Mouse (Mus musculus): ENCODE measurements around the gene Rab26. TPM values are rescaled to one million over a fixed set of nuclear protein-coding genes. Genes with fewer than 3 reads are reported as not detected.

The Rab26 gene
- total and polyA plus RNA-seq, 3 experiments = 0.36 to 1.3 (median 0.40) TPM

DNA sequence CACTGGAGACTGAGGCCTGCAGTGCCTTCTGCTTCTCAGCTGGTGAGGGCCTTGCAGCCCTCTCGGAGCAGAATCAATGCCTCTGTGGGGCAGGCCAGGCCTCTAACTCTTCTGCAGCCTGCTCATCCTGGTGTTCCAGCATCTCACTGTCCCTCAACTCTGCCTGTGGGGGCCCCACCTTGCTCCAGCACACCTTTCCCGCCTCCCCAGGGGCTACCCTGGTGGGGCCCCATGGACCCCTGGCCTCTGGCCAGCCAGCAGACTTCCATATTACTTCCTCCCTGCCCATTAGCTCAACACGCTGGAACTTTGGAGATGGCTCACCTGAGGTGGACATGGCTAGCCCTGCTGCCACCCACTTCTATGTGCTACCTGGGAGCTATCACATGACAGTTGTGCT, 31.1 kb upstream of the Rab26 start:
- Histone ChIP-seq H3K79me2 (replicated peaks; ENCODE audit: control insufficient read depth, extremely low read depth, insufficient read depth, poor library complexity, severe bottlenecking) (no peaks in the 10 kb centered on the region; the same call in 1 of the 2 replicates), H3K4me2 (ENCODE audit: insufficient read depth, low read depth, poor library complexity, severe bottlenecking) (no peak overlapping the region), H3K9ac (ENCODE audit: insufficient read depth, low read depth) (no peak overlapping the region), H3K4me1 (ENCODE audit: control insufficient read depth in 1 of 2, insufficient read depth in 2 of 2) (peaks cover 0 to 8% of the 10 kb centered on the region in 2 experiments; a peak in 2 of 4 replicates), H3K36me3 (replicated peaks in 1 of 2; ENCODE audit: control insufficient read depth in 1 of 2, insufficient read depth in 1 of 2, low read length in 1 of 2) (peaks cover 14 to 62% of the 10 kb centered on the region in 2 experiments), H3K9me3 (replicated peaks; ENCODE audit: low read length) (no peaks in the 10 kb centered on the region), H3K27me3 (replicated peaks) (no peaks in the 10 kb centered on the region), H3K4me3 (replicated peaks in 1 of 3; ENCODE audit: low read depth in 2 of 3, low read length in 2 of 3, poor library complexity in 1 of 3) (no peak overlapping the region), H3K27ac (ENCODE audit: insufficient read depth, low read depth) (no peak overlapping the region)
- in situ Hi-C loops (cut with MboI; ENCODE audit: low pct_ligation_motif_present, low pct_unique_long_range_greater_than_20kb, low sequenced_read_pairs) (no loop called here), dilution Hi-C loops (cut with MboI; ENCODE audit: extremely low pct_ligation_motif_present, extremely low pct_unique_long_range_greater_than_20kb, low sequenced_read_pairs) (no loop called here)
- TF ChIP-seq TBP (conservative IDR thresholded peaks at IDR 0.05; ENCODE audit: low read depth, low read length) (no peak), CTCF (conservative IDR thresholded peaks at IDR 0.05 in 1 of 2, IDR thresholded peaks at IDR 0.05 in 1 of 2; ENCODE audit: low read depth in 2 of 2, low read length in 2 of 2) (no peak)
- DNase-seq (ENCODE audit: extremely low read depth) = no peak

- Histone ChIP-seq H3K9ac (ENCODE audit: insufficient read depth, low read depth) (no peak overlapping the region), H3K79me2 (replicated peaks; ENCODE audit: control insufficient read depth, extremely low read depth, insufficient read depth, poor library complexity, severe bottlenecking) (no peaks in the 10 kb centered on the region; the same call in 1 of the 2 replicates), H3K27ac (ENCODE audit: insufficient read depth, low read depth) (no peak overlapping the region), H3K4me2 (ENCODE audit: insufficient read depth, low read depth, poor library complexity, severe bottlenecking) (no peak overlapping the region), H3K4me3 (replicated peaks in 1 of 3; ENCODE audit: low read depth in 2 of 3, low read length in 2 of 3, poor library complexity in 1 of 3) (no peak overlapping the region), H3K9me3 (replicated peaks; ENCODE audit: low read length) (no peaks in the 10 kb centered on the region), H3K27me3 (replicated peaks) (no peaks in the 10 kb centered on the region), H3K36me3 (replicated peaks in 1 of 2; ENCODE audit: control insufficient read depth in 1 of 2, insufficient read depth in 1 of 2, low read length in 1 of 2) (peaks cover 9 to 55% of the 10 kb centered on the region in 2 experiments), H3K4me1 (ENCODE audit: control insufficient read depth in 1 of 2, insufficient read depth in 2 of 2) (peaks cover 0 to 8% of the 10 kb centered on the region in 2 experiments; a peak in 2 of 4 replicates)
- TF ChIP-seq POLR2AphosphoS2 (IDR thresholded peaks at IDR 0.05; ENCODE audit: low read depth, low read length) (no peak), PAX5 (IDR thresholded peaks at IDR 0.05; ENCODE audit: low read length) (no peak), MEF2A (IDR thresholded peaks at IDR 0.05; ENCODE audit: borderline replicate concordance, low read depth, low read length) (no peak), ZC3H11A (IDR thresholded peaks at IDR 0.05; ENCODE audit: low read depth, low read length) (no peak), TCF12 (IDR thresholded peaks at IDR 0.05; ENCODE audit: low read depth, low read length) (no peak), CTCF (conservative IDR thresholded peaks at IDR 0.05 in 1 of 2, IDR thresholded peaks at IDR 0.05 in 1 of 2; ENCODE audit: low read depth in 2 of 2, low read length in 2 of 2) (no peak)
- in situ Hi-C loops (cut with MboI; ENCODE audit: low pct_ligation_motif_present, low pct_unique_long_range_greater_than_20kb, low sequenced_read_pairs) (no loop called here), dilution Hi-C loops (cut with MboI; ENCODE audit: extremely low pct_ligation_motif_present, extremely low pct_unique_long_range_greater_than_20kb, low sequenced_read_pairs) (no loop called here)
- DNase-seq (ENCODE audit: extremely low read depth) = no peak
These were observed 30.4 kb upstream of the Rab26 start for GRCm38 (mm10) chr17:24564422-24564821.

GRCm38 (mm10) chr17:24563638-24564037, 29.6 kb upstream of the Rab26 start:
- Histone ChIP-seq H3K9ac (ENCODE audit: insufficient read depth, low read depth) (no peak overlapping the region), H3K4me3 (replicated peaks in 1 of 3; ENCODE audit: low read depth in 2 of 3, low read length in 2 of 3, poor library complexity in 1 of 3) (no peak overlapping the region), H3K79me2 (replicated peaks; ENCODE audit: control insufficient read depth, extremely low read depth, insufficient read depth, poor library complexity, severe bottlenecking) (no peaks in the 10 kb centered on the region; the same call in 1 of the 2 replicates), H3K27me3 (replicated peaks) (no peaks in the 10 kb centered on the region), H3K36me3 (replicated peaks in 1 of 2; ENCODE audit: control insufficient read depth in 1 of 2, insufficient read depth in 1 of 2, low read length in 1 of 2) (peaks cover 6 to 47% of the 10 kb centered on the region in 2 experiments), H3K4me1 (ENCODE audit: control insufficient read depth in 1 of 2, insufficient read depth in 2 of 2) (peaks cover 0 to 13% of the 10 kb centered on the region in 2 experiments; a peak in 2 of 4 replicates), H3K27ac (ENCODE audit: insufficient read depth, low read depth) (no peak overlapping the region), H3K4me2 (ENCODE audit: insufficient read depth, low read depth, poor library complexity, severe bottlenecking) (no peak overlapping the region), H3K9me3 (replicated peaks; ENCODE audit: low read length) (no peaks in the 10 kb centered on the region)
- dilution Hi-C loops (cut with MboI; ENCODE audit: extremely low pct_ligation_motif_present, extremely low pct_unique_long_range_greater_than_20kb, low sequenced_read_pairs) = no loop called here
- no peak for DNase-seq (ENCODE audit: extremely low read depth)
- TF ChIP-seq TBP (conservative IDR thresholded peaks at IDR 0.05; ENCODE audit: low read depth, low read length) (no peak), ZC3H11A (IDR thresholded peaks at IDR 0.05; ENCODE audit: low read depth, low read length) (no peak), CHD2 (IDR thresholded peaks at IDR 0.05; ENCODE audit: low read length) (no peak), MAX (IDR thresholded peaks at IDR 0.05; ENCODE audit: low read length) (no peak), JUND (conservative IDR thresholded peaks at IDR 0.05; ENCODE audit: low read depth, low read length) (no peak), USF2 (conservative IDR thresholded peaks at IDR 0.05; ENCODE audit: low read depth, low read length) (no peak), NRF1 (IDR thresholded peaks at IDR 0.05; ENCODE audit: low read depth, low read length) (no peak), ETS1 (conservative IDR thresholded peaks at IDR 0.05; ENCODE audit: low read depth, low read length) (no peak), IRF4 (IDR thresholded peaks at IDR 0.05; ENCODE audit: low read depth, low read length) (no peak), POLR2AphosphoS2 (IDR thresholded peaks at IDR 0.05; ENCODE audit: low read depth, low read length) (no peak), RAD21 (IDR thresholded peaks at IDR 0.05; ENCODE audit: low read depth, low read length) (no peak), JUN (IDR thresholded peaks at IDR 0.05; ENCODE audit: insufficient read depth, low read depth, low read length) (no peak), ZMIZ1 (IDR thresholded peaks at IDR 0.05; ENCODE audit: low read depth, low read length) (no peak), BHLHE40 (IDR thresholded peaks at IDR 0.05; ENCODE audit: low read depth, low read length) (no peak), MYC (IDR thresholded peaks at IDR 0.05; ENCODE audit: low read depth, low read length) (no peak), TCF12 (IDR thresholded peaks at IDR 0.05; ENCODE audit: low read depth, low read length) (no peak), CHD1 (IDR thresholded peaks at IDR 0.05; ENCODE audit: low read depth, low read length) (no peak), ZNF384 (IDR thresholded peaks at IDR 0.05; ENCODE audit: low read depth, low read length) (no peak)
- in situ Hi-C loops (cut with MboI; ENCODE audit: low pct_ligation_motif_present, low pct_unique_long_range_greater_than_20kb, low sequenced_read_pairs) = no loop called here
